Mouse (Mus musculus) liver, embryonic 14.5 days (tissue): ENCODE measurements around the gene Atat1.

Experiments
- CTCF ChIP-seq: IDR thresholded peaks from 2 replicates; pipeline ENCODE4 v1.5.1; 2016; ENCODE audit warnings: antibody characterized with exemption, low read depth, control low read depth
- EP300 ChIP-seq: IDR thresholded peaks from 2 replicates; pipeline ENCODE4 v1.6.1; 2016; ENCODE audit warnings: antibody characterized with exemption, low read depth

DNA sequence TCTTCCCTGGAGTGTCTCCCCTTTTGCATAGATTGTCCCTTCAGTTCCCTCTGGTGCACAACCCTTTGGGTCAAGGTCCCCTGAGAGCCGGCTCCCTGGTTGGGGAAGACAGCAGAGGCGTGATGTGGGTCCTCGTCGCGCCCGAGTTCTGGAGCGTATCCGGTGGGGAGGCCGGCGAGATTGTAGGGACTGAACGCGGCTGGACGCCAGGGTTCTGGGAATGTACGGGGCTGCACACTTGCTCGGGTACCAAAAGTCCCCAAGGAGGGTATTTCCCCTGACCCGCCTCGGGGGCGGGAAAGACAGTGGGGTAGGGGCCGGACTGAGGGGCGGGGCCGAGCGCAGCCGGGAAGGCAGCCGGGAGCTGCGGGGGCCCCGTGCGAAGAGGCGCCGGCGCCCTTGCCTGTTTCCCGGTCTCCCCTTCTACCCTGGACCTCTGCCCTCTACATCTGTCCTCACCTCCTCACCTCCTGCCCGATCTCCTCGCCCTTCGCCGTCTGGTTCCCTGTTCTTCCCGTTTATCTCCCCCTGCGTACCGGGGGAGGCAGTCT lies 43.5 kb downstream of the Atat1 start:
- TF ChIP-seq CTCF (no peak), EP300 (no peak)
